Comparison of ENCODE assay signal across 8 mouse cellular contexts in the genomic region with DNA sequence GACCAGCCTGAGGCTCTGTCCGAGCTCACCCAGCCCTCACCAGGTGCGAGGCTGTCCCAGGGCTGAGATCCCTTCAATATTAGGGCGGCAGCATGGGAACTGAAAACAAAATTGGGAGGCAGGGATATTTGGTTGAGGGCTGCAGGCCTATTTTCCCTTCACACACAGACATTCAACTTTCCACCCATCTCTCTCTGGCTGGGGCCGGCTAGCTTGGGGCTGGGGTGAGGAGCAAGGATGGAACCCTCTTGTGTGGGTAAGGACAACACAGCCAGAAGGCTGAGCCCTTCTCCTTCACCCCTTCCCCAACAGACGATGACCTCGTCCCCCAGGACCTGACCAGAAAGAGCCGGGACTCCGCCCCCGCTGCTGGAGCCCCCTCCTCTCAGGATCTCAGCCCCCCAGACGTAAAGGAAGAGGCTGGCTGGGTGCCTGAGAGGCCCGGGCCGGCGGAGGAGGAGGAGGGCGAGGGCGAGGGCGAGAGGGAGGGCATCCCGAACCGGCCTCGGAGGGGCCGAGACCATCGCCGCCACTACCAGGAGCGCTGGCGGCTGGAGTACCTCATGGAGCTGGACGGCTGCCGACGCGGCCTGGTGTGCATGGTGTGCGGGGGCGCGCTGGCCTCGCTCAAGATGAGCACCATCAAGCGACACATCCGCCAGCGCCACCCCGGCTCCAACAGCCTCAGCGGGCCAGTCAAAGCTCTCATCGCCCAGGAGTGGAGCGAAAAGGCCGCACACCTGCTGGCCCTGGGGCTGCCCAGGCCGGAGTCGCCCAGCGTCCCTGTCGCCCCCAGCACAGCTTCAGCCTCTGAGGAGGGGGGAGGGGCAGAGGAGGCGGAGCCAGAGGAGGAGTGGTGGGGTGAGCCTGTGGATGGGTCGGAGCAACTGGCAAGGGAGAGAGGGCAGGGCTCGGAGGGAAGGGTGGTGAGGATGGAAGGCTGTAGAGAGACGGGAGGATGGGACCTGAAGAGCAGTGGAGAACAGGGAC. TPM values are rescaled to one million over a fixed set of nuclear protein-coding genes. Genes with fewer than 3 reads are reported as not detected.
A peak's percentile ranks its signal among the peaks of the same experiment; 100 is the strongest.
DNase-seq lines count a peak whose midpoint lies in the region; ATAC-seq lines count a peak whose summit lies in the region.

No protein-coding gene starts in this region.

- peak overlapping the region; percentile 59 for H3K27ac ChIP-seq in kidney, embryonic 14.5 days (ENCODE audit: low read depth, low read length)
- peak overlapping the region; percentile 52; the same call in 1 of the 2 replicates for H3K27ac ChIP-seq in embryonic facial prominence, embryonic 11.5 days (replicated peaks; ENCODE audit: low read depth, low read length)
- peak overlapping the region; percentile 80 for H3K27ac ChIP-seq in heart, embryonic 10.5 days
- no peak overlapping the region; the same call in 1 of the 2 replicates for H3K27ac ChIP-seq in liver, embryonic 12.5 days
- peak overlapping the region; percentile 88 for H3K27ac ChIP-seq in neural tube, embryonic 14.5 days (ENCODE audit: low read depth, low read length)

- H3K27me3 ChIP-seq in kidney, embryonic 14.5 days (ENCODE audit: control insufficient read depth, insufficient read depth, low read length), result no peaks in the 10 kb centered on the region; the same call in 1 of the 2 replicates
- no peaks in the 10 kb centered on the region for H3K27me3 ChIP-seq in embryonic facial prominence, embryonic 11.5 days (ENCODE audit: control insufficient read depth, insufficient read depth, low read length)
- peaks cover 7% of the 10 kb centered on the region; the same call in 1 of the 2 replicates for H3K27me3 ChIP-seq in heart, embryonic 10.5 days (ENCODE audit: insufficient read depth, poor library complexity, severe bottlenecking)
- H3K27me3 ChIP-seq in liver, embryonic 12.5 days (replicated peaks), result peaks cover 31% of the 10 kb centered on the region
- H3K27me3 ChIP-seq in neural tube, embryonic 14.5 days (ENCODE audit: control insufficient read depth, insufficient read depth, low read length), result no peaks in the 10 kb centered on the region

- peak overlapping the region; percentile 20 for H3K4me3 ChIP-seq in kidney, embryonic 14.5 days (ENCODE audit: low read length)
- H3K4me3 ChIP-seq in embryonic facial prominence, embryonic 11.5 days (ENCODE audit: low read depth, low read length), result peak overlapping the region; percentile 17; the same call in 1 of the 2 replicates
- H3K4me3 ChIP-seq in heart, embryonic 10.5 days, result peak overlapping the region; percentile 47
- H3K4me3 ChIP-seq in liver, embryonic 12.5 days, result 0 out of 2 replicates have a peak overlapping the region, but pooled peaks have one; percentile 15
- H3K4me3 ChIP-seq in neural tube, embryonic 14.5 days (ENCODE audit: low read depth, low read length), result peak overlapping the region; percentile 39

- H3K4me2 ChIP-seq in kidney, embryonic 14.5 days (replicated peaks; ENCODE audit: low read depth, low read length), result peak overlapping the region; percentile 31
- peak overlapping the region; percentile 42 for H3K4me2 ChIP-seq in embryonic facial prominence, embryonic 11.5 days (ENCODE audit: low read depth, low read length)
- peak overlapping the region; percentile 43 for H3K4me2 ChIP-seq in liver, embryonic 12.5 days
- H3K4me2 ChIP-seq in neural tube, embryonic 14.5 days (ENCODE audit: low read depth, low read length), result peak overlapping the region; percentile 91

- 8% methylated on average over 43 of the region's 48 CpGs for WGBS in kidney, embryonic 14.5 days
- 10% methylated on average over 44 of the region's 48 CpGs for whole genome bisulfite sequencing in embryonic facial prominence, embryonic 11.5 days
- 10% methylated on average over 48 of the region's 48 CpGs for WGBS in heart, embryonic 10.5 days
- WGBS in liver, embryonic 12.5 days (ENCODE audit: insufficient replicate concordance), result 61% methylated on average over 46 of the region's 48 CpGs
- WGBS in neural tube, embryonic 14.5 days, result 9% methylated on average over 48 of the region's 48 CpGs

- H3K36me3 ChIP-seq in kidney, embryonic 14.5 days (ENCODE audit: control insufficient read depth, insufficient read depth, low read length), result peaks cover 59% of the 10 kb centered on the region
- H3K36me3 ChIP-seq in embryonic facial prominence, embryonic 11.5 days (replicated peaks; ENCODE audit: control insufficient read depth, insufficient read depth, low read depth, low read length), result peaks cover 13% of the 10 kb centered on the region
- H3K36me3 ChIP-seq in heart, embryonic 10.5 days, result peaks cover 68% of the 10 kb centered on the region
- peaks cover 69% of the 10 kb centered on the region for H3K36me3 ChIP-seq in liver, embryonic 12.5 days
- H3K36me3 ChIP-seq in neural tube, embryonic 14.5 days (ENCODE audit: control insufficient read depth, insufficient read depth, low read length), result peaks cover 38% of the 10 kb centered on the region

- H3K9ac ChIP-seq in kidney, embryonic 14.5 days (ENCODE audit: low read depth, low read length), result peak overlapping the region; percentile 46
- peak overlapping the region; percentile 48 for H3K9ac ChIP-seq in embryonic facial prominence, embryonic 11.5 days (replicated peaks; ENCODE audit: low read length)
- H3K9ac ChIP-seq in liver, embryonic 12.5 days, result no peak overlapping the region; the same call in 1 of the 2 replicates
- peak overlapping the region; percentile 73 for H3K9ac ChIP-seq in neural tube, embryonic 14.5 days (replicated peaks; ENCODE audit: low read depth, low read length)

- DNase-seq in kidney, adult 9 months, result no peak
- DNase-seq in embryonic facial prominence, embryonic 11.5 days (ENCODE audit: low spot score), result peak; percentile 68
- DNase-seq in heart, embryonic 10.5 days (ENCODE audit: low spot score), result peak; percentile 90
- peak; percentile 48 for DNase-seq in kidney, postnatal 14 days
- no peak for DNase-seq in spleen, adult 12 weeks (ENCODE audit: low spot score)

- peaks cover 56% of the 10 kb centered on the region for H3K4me1 ChIP-seq in kidney, embryonic 14.5 days (ENCODE audit: control insufficient read depth, insufficient read depth, low read length)
- peaks cover 32% of the 10 kb centered on the region for H3K4me1 ChIP-seq in embryonic facial prominence, embryonic 11.5 days (ENCODE audit: control insufficient read depth, insufficient read depth, low read length)
- H3K4me1 ChIP-seq in heart, embryonic 10.5 days, result peaks cover 63% of the 10 kb centered on the region
- peaks cover 62% of the 10 kb centered on the region for H3K4me1 ChIP-seq in liver, embryonic 12.5 days
- peaks cover 69% of the 10 kb centered on the region for H3K4me1 ChIP-seq in neural tube, embryonic 14.5 days (ENCODE audit: control insufficient read depth, insufficient read depth, low read length)

- H3K9me3 ChIP-seq in kidney, embryonic 14.5 days (ENCODE audit: control insufficient read depth, low read length), result no peaks in the 10 kb centered on the region
- H3K9me3 ChIP-seq in embryonic facial prominence, embryonic 11.5 days (replicated peaks; ENCODE audit: control insufficient read depth, low read length), result no peaks in the 10 kb centered on the region
- H3K9me3 ChIP-seq in heart, embryonic 10.5 days, result no peaks in the 10 kb centered on the region
- no peaks in the 10 kb centered on the region for H3K9me3 ChIP-seq in liver, embryonic 12.5 days (replicated peaks)
- no peaks in the 10 kb centered on the region for H3K9me3 ChIP-seq in neural tube, embryonic 14.5 days (ENCODE audit: control insufficient read depth, low read length)

- peak; percentile 17 for ATAC-seq in kidney, embryonic 14.5 days (ENCODE audit: low FRiP score, low TSS enrichment)
- peak; percentile 35 for ATAC-seq in embryonic facial prominence, embryonic 11.5 days (replicated peaks; ENCODE audit: insufficient number of reproducible peaks, low FRiP score, low TSS enrichment, low read depth)
- ATAC-seq in liver, embryonic 12.5 days, result no peak
- peak; percentile 36 for ATAC-seq in neural tube, embryonic 14.5 days (ENCODE audit: low read depth)

RNA-seq across cellular contexts. Expression of gene 2700081O15Rik, which starts 4.5 kb away (rescaled TPM):
- polyA plus RNA-seq in kidney, embryonic 14.5 days (2014; fragmentation: Nextera tagmentation; extraction: Ambion mirVana), result 9.8 and 10.4 TPM in 2 replicates
- polyA plus RNA-seq in embryonic facial prominence, embryonic 11.5 days (2014; fragmentation: Nextera tagmentation; extraction: Ambion mirVana), result 10.4 and 11.4 TPM in 2 replicates
- polyA plus RNA-seq in heart, embryonic 10.5 days (2016; fragmentation: Nextera tagmentation; extraction: Ambion mirVana), result 3.1 and 5.1 TPM in 2 replicates
- polyA plus RNA-seq in liver, embryonic 12.5 days (2016; fragmentation: Nextera tagmentation; extraction: Ambion mirVana), result 1.9 TPM in 2 replicates
- polyA plus RNA-seq in neural tube, embryonic 14.5 days (2014; fragmentation: Nextera tagmentation; extraction: Ambion mirVana), result 17.0 and 17.2 TPM in 2 replicates

RNA-seq across cellular contexts. Expression of gene Spindoc, which starts 39.1 kb away (rescaled TPM):
- 24.5 and 35.8 TPM in 2 replicates for polyA plus RNA-seq in kidney, embryonic 14.5 days (2014; fragmentation: Nextera tagmentation; extraction: Ambion mirVana)
- 22.4 and 24.8 TPM in 2 replicates for polyA plus RNA-seq in embryonic facial prominence, embryonic 11.5 days (2014; fragmentation: Nextera tagmentation; extraction: Ambion mirVana)
- 26.8 and 35.5 TPM in 2 replicates for polyA plus RNA-seq in heart, embryonic 10.5 days (2016; fragmentation: Nextera tagmentation; extraction: Ambion mirVana)
- 10.3 and 10.8 TPM in 2 replicates for polyA plus RNA-seq in liver, embryonic 12.5 days (2016; fragmentation: Nextera tagmentation; extraction: Ambion mirVana)
- 15.8 and 22.6 TPM in 2 replicates for polyA plus RNA-seq in neural tube, embryonic 14.5 days (2014; fragmentation: Nextera tagmentation; extraction: Ambion mirVana)

Comparison
In these comparisons a context has a peak if more than half of its experiments do, and no peak if none do; other contexts are left out.
1. DNase-seq: peak in embryonic facial prominence, embryonic 11.5 days (single experiment), heart, embryonic 10.5 days (single experiment) and kidney, postnatal 14 days (single experiment); none in kidney, adult 9 months (single experiment) and spleen, adult 12 weeks (single experiment).
2. H3K4me2 ChIP-seq: peak in every context shown above with its lines; median percentile 91 in neural tube, embryonic 14.5 days; 43 in liver, embryonic 12.5 days; 42 in embryonic facial prominence, embryonic 11.5 days; 31 in kidney, embryonic 14.5 days.
3. Peak in every context shown above with its lines, with median percentiles within 50 percentile points of each other: H3K4me3 ChIP-seq.